Mouse (Mus musculus) cerebellum, adult 18-20 months (tissue): ENCODE data around the gene Tex14.
"Not testable (repeated sequence)": the region's sequence is repeated elsewhere in the genome, so short reads cannot be mapped to it uniquely, and the experiment has no call there.

Experiments used
- DNase-seq, 2 experiments: peaks; one replicate each; pipeline ENCODE4 v3.0.0; 2021

The Tex14 gene

GRCm38 (mm10) chr11:87404876-87405275, at the start of gene Tex14, which contains the start of gene Rad51c:
Tex14 (plus strand) TSS chr11:87405065.
Rad51c (minus strand) TSS chr11:87404954.
- peak; percentile 32 to 51 for DNase-seq

GRCm38 (mm10) chr11:87357317-87358300, 47.3 kb upstream of the Tex14 start:
- DNase-seq = peak; percentile 15 to 32

GRCm38 (mm10) chr11:87358331-87359261, 46.3 kb upstream of the Tex14 start, which contains the start of gene Ppm1e:
Ppm1e (minus strand) TSS chr11:87359023.
- peak; percentile 71 to 81 for DNase-seq

- no peak for DNase-seq
Observed at GRCm38 (mm10) chr11:87359262-87359612, 45.6 kb upstream of the Tex14 start.

GRCm38 (mm10) chr11:87365120-87365519, 39.7 kb upstream of the Tex14 start:
- no peak for DNase-seq

- no peak for DNase-seq
Observed at GRCm38 (mm10) chr11:87367061-87367460, 37.8 kb upstream of the Tex14 start.

- DNase-seq = peak in 1 of 2 experiments; percentile 22
Observed at GRCm38 (mm10) chr11:87367865-87368580, 36.8 kb upstream of the Tex14 start.

GRCm38 (mm10) chr11:87384551-87384950, 20.3 kb upstream of the Tex14 start:
- DNase-seq = no peak

- no peak for DNase-seq
Observed at GRCm38 (mm10) chr11:87385676-87386075, 19.2 kb upstream of the Tex14 start.

- DNase-seq = peak; percentile 33 to 50
Observed at GRCm38 (mm10) chr11:87393855-87394254, 11.0 kb upstream of the Tex14 start.

- no peak for DNase-seq
Observed at GRCm38 (mm10) chr11:87398402-87398801, 6.5 kb upstream of the Tex14 start.

GRCm38 (mm10) chr11:87404111-87404853, 583 bp upstream of the Tex14 start:
- peak; percentile 94 to 99 for DNase-seq

GRCm38 (mm10) chr11:87413412-87413811, 8.5 kb downstream of the Tex14 start:
- not testable (repeated sequence) for DNase-seq

- no peak for DNase-seq
Observed at GRCm38 (mm10) chr11:87416120-87416519, 11.3 kb downstream of the Tex14 start.

- DNase-seq = no peak
Observed at GRCm38 (mm10) chr11:87420861-87421260, 16.0 kb downstream of the Tex14 start.

- DNase-seq = peak; percentile 37 to 48
Observed at GRCm38 (mm10) chr11:87421760-87422201, 16.9 kb downstream of the Tex14 start.

GRCm38 (mm10) chr11:87422511-87423340, 17.9 kb downstream of the Tex14 start:
- DNase-seq = peak; percentile 80 to 81

GRCm38 (mm10) chr11:87423551-87424325, 18.9 kb downstream of the Tex14 start:
- no peak for DNase-seq

- no peak for DNase-seq
Observed at GRCm38 (mm10) chr11:87426121-87426449, 21.2 kb downstream of the Tex14 start.
